Mouse (Mus musculus) spleen, adult 2 months (tissue): ENCODE data around the gene Angptl2.

ENCODE experiments used
- CTCF ChIP-seq: fragments of 200-500 bp; IDR thresholded peaks from 2 replicates; pipeline ENCODE4 v1.5.1; 2011; ENCODE audit warnings: mild to moderate bottlenecking, inconsistent platforms; ENCODE audit not compliant: insufficient read depth, insufficient read length, insufficient replicate concordance; ENCODE audit errors: extremely low read depth
- POLR2A ChIP-seq: fragments of 200-500 bp; IDR thresholded peaks from 2 replicates; pipeline ENCODE4 v1.6.1; 2011; ENCODE audit warnings: low read depth, low read length, inconsistent platforms

GRCm38 (mm10) chr2:33295115-33295514, 79.2 kb downstream of the Angptl2 start:
- TF ChIP-seq CTCF (no peak), POLR2A (no peak)
